Mouse (Mus musculus) liver, embryonic 11.5 days (tissue): ENCODE data around the gene Oasl1. TPM values are rescaled to one million over a fixed set of nuclear protein-coding genes. Genes with fewer than 3 reads are reported as not detected.
"Not testable (repeated sequence)": the region's sequence is repeated elsewhere in the genome, so short reads cannot be mapped to it uniquely, and the experiment has no call there.

Experiments
- ATAC-seq: fragments of 200-750 bp; cut with Nextera tagmentation; replicated peaks from 2 replicates; pipeline ENCODE4 v1.8.0; 2017; ENCODE audit warnings: moderate number of reproducible peaks, mild to moderate bottlenecking, moderate TSS enrichment, moderate library complexity; ENCODE audit not compliant: low FRiP score
- DNase-seq: peaks from one replicate; pipeline ENCODE4 v3.0.0-alpha.2; 2017; ENCODE audit warnings: low spot score
- H3K27ac ChIP-seq: fragments of 300-500 bp; sonication (generic); 2 replicates; pipeline ENCODE4 v1.5.1; 2014; ENCODE audit warnings: mild to moderate bottlenecking, low read depth, low read length, control low read depth
- H3K27me3 ChIP-seq: fragments of 300-500 bp; sonication (generic); replicated peaks from 2 replicates; pipeline ENCODE4 v1.6.1; 2014; ENCODE audit warnings: low read length, mixed read lengths; ENCODE audit not compliant: control insufficient read depth, insufficient read depth
- H3K36me3 ChIP-seq: fragments of 300-500 bp; sonication (generic); 2 replicates; pipeline ENCODE4 v1.6.1; 2014; ENCODE audit warnings: mild to moderate bottlenecking, low read length, moderate library complexity, mixed read lengths; ENCODE audit not compliant: control insufficient read depth, insufficient read depth
- H3K4me1 ChIP-seq: fragments of 300-500 bp; sonication (generic); replicated peaks from 2 replicates; pipeline ENCODE4 v1.6.1; 2014; ENCODE audit warnings: low read length, mixed read lengths; ENCODE audit not compliant: control insufficient read depth, insufficient read depth
- H3K4me2 ChIP-seq: fragments of 300-500 bp; sonication (generic); 2 replicates; pipeline ENCODE4 v1.6.1; 2014; ENCODE audit warnings: mild to moderate bottlenecking, control low read depth, moderate library complexity
- H3K4me3 ChIP-seq: fragments of 300-500 bp; sonication (generic); 2 replicates; pipeline ENCODE4 v1.5.1; 2014; ENCODE audit warnings: low read depth, low read length, control low read depth
- H3K9ac ChIP-seq: fragments of 300-500 bp; sonication (generic); 2 replicates; pipeline ENCODE4 v1.6.1; 2014; ENCODE audit warnings: low read depth, low read length, control low read depth
- H3K9me3 ChIP-seq: fragments of 300-500 bp; sonication (generic); 2 replicates; pipeline ENCODE4 v1.6.1; 2016; ENCODE audit warnings: low read length, inconsistent platforms, mixed read lengths; ENCODE audit not compliant: control insufficient read depth
- WGBS: fragments of 180-500 bp; shearing (Covaris S2); extraction: QIAGEN DNeasy Blood & Tissue Kit; methylation state at CpG from one replicate; pipeline ENCODE4 v1.1.7; 2014; 5-methylcytosine and 5-hydroxymethylcytosine counted together
- polyA plus RNA-seq: library from polyadenylated mRNA; unstranded; fragments of >200 nt; fragmentation: Nextera tagmentation; extraction: Ambion mirVana; gene quantifications from 2 replicates; pipeline ENCODE4 v1.2.1, GENCODE M21; 2014

Gene Oasl1
- polyA plus RNA-seq = 0.36 and 0.55 TPM in 2 replicates

DNA sequence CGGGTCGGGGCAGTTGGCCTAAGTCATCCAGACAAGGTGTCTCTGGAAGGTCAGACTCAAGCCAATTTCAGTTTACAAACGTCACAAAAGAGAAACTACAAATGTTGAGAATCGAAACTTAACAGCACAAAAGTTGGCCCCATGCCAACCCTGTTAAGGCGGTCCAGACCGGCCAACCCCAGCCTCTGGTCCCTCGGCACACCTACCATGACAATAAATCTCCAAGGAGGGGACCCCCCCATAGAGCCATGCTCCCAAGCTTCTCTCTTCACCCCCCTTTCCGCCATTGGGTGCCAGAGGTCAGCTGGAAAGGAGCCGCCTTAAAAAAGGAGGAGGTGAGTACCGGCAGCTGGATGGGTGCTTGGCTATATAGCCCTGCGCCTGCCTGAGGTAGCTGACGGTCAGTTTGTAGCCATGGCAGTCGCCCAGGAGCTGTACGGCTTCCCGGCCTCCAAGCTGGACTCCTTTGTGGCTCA, at the start of gene Oasl1:
Gene Oasl1 (plus strand): TSS at position 243 of the 476 bp plus-strand sequence.
- Histone ChIP-seq H3K9ac (no peak within 1 kb of the TSS), H3K4me2 (peak within 1 kb of the TSS; percentile 35), H3K4me3 (no peak within 1 kb of the TSS), H3K4me1 (peaks cover 5% of the 10 kb centered on the region; the same call in 1 of the 2 replicates), H3K9me3 (no peaks in the 10 kb centered on the region), H3K27me3 (no peaks in the 10 kb centered on the region), H3K36me3 (no peaks in the 10 kb centered on the region), H3K27ac (no peak within 1 kb of the TSS)
- 60% methylated on average over 15 of the region's 15 CpGs for WGBS
- DNase-seq (no peak), ATAC-seq (no peak)

DNA sequence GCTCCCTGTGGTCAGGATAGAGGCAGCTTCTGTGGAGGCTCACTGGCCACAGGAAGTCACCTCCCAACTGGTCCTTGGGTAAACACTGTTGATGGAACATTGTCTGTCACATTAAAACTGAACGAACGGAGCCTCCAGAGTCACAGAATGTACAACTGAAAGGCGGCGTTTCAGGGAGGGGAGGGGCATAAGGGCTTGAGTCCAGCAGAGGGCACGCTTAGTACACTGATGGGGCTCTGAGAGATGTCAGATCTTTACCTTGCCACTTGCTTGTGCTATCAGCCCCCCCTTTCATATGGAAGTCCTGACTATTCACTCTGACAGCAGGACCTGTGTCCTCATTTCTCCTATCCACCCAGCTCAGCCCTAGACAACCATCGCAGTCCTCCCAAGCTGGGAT, 47.2 kb upstream of the Oasl1 start:
- 54% methylated on average over 6 of the region's 6 CpGs for WGBS
- no peak for ATAC-seq
- Histone ChIP-seq H3K9ac (no peak overlapping the region), H3K36me3 (no peaks in the 10 kb centered on the region), H3K4me3 (0 out of 2 replicates have a peak overlapping the region, but pooled peaks have one; percentile 9), H3K27me3 (peaks cover 9% of the 10 kb centered on the region), H3K4me1 (0 out of 2 replicates have a peak, but pooled peaks cover 4% of the 10 kb centered on the region), H3K27ac (no peak overlapping the region), H3K9me3 (no peaks in the 10 kb centered on the region), H3K4me2 (no peak overlapping the region)
- no peak for DNase-seq

DNA sequence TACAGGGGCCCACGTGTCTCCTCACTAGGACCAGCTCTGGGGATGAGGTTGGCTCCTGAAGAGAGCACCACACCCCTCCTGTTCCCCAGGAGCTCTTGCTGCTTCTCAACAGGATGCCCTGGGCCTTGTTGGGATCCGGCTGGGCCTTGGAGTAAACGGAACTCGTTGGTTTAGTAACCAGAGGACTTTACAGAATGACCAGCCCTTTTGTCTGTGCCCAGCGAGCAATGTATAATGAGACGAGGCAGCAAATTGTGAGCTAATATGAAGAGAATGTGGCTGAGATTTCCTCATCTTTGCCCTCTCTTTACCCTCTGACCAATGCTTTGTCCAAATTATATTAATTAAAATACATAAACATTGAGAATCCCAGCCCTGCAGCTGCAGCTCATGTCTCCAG, 46.7 kb upstream of the Oasl1 start:
- Histone ChIP-seq H3K4me3 (no peak overlapping the region), H3K9ac (no peak overlapping the region), H3K27ac (no peak overlapping the region), H3K4me1 (0 out of 2 replicates have a peak, but pooled peaks cover 4% of the 10 kb centered on the region), H3K4me2 (no peak overlapping the region), H3K27me3 (peaks cover 9% of the 10 kb centered on the region), H3K36me3 (no peaks in the 10 kb centered on the region), H3K9me3 (no peaks in the 10 kb centered on the region)
- ATAC-seq (no peak), DNase-seq (no peak)
- 56% methylated on average over 6 of the region's 6 CpGs for WGBS

DNA sequence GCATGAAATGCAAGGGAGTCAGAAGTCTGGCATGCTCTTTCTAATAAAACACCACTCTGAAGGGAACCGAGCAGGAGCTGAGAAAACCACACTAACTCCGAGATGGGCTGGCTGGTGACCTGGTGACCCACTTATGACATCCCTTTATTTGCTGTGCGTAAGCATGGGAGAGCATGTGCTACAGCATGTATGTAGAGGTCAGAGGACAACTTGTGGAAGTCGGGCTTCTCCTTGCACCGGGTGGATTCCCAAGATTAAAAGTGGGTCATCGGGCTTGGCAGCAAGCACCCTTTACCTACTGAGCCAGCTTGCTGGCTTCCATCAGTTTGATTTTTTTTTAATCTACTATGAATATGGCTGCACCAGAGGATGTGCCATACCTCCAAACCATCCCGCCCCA, 45.6 kb upstream of the Oasl1 start:
- no peak overlapping the region for H3K27ac ChIP-seq
- ATAC-seq (no peak), DNase-seq (no peak)
- H3K36me3 ChIP-seq = no peaks in the 10 kb centered on the region
- no peaks in the 10 kb centered on the region for H3K9me3 ChIP-seq
- H3K9ac ChIP-seq = no peak overlapping the region
- no peak overlapping the region for H3K4me3 ChIP-seq
- no peak overlapping the region for H3K4me2 ChIP-seq
- 72% methylated on average over 7 of the region's 7 CpGs for WGBS
- H3K4me1 ChIP-seq = 0 out of 2 replicates have a peak, but pooled peaks cover 4% of the 10 kb centered on the region
- H3K27me3 ChIP-seq = peaks cover 9% of the 10 kb centered on the region

DNA sequence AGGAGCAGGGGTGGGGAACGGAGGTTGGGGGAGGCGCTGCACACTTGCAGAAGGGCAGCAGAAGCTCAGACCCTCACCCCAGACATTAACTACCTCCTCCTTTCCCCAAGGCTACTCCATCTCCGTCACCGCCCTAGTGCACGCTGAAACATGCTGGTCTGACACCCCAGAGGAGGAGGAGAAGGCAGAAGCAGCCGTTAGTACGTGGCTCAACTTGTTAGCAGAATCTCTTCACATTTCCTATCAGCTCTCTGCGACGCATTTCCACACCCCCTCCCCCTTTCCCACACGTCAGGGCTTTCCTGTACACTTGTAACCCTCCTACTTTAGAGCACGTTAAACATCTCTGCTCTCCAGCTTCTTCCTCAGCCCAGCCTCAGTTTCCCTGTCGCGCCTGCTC, 43.6 kb upstream of the Oasl1 start:
- Histone ChIP-seq H3K9me3 (no peaks in the 10 kb centered on the region), H3K4me1 (0 out of 2 replicates have a peak, but pooled peaks cover 4% of the 10 kb centered on the region), H3K9ac (no peak overlapping the region), H3K4me3 (no peak overlapping the region), H3K27ac (no peak overlapping the region), H3K27me3 (peaks cover 4% of the 10 kb centered on the region), H3K36me3 (no peaks in the 10 kb centered on the region), H3K4me2 (no peak overlapping the region)
- DNase-seq = no peak
- whole genome bisulfite sequencing = 40% methylated on average over 13 of the region's 13 CpGs
- ATAC-seq = no peak

DNA sequence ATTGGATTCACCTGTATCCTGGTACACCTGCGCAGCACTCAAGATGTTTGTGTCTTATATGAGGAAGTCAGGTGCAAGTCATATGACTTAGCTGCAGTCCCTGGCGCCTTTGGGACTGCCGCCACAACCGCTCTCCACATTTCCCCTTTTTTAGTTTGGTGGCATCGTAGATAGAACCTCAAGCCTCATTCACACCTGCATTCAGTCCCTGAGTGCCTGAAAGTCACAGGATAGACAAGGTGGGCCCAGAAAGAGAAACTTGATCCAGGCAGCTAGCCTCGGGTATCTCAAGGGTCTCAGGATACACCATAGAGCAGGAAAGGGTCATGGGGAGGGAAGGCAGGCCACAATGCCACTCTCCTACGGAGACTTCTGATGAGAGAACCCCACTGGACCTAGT, 40.7 kb upstream of the Oasl1 start:
- not testable (repeated sequence) for H3K9me3 ChIP-seq, H3K27ac ChIP-seq, H3K4me2 ChIP-seq, ATAC-seq, DNase-seq, H3K4me3 ChIP-seq, H3K4me1 ChIP-seq, H3K36me3 ChIP-seq, H3K9ac ChIP-seq, H3K27me3 ChIP-seq
- WGBS = 74% methylated on average over 6 of the region's 7 CpGs

DNA sequence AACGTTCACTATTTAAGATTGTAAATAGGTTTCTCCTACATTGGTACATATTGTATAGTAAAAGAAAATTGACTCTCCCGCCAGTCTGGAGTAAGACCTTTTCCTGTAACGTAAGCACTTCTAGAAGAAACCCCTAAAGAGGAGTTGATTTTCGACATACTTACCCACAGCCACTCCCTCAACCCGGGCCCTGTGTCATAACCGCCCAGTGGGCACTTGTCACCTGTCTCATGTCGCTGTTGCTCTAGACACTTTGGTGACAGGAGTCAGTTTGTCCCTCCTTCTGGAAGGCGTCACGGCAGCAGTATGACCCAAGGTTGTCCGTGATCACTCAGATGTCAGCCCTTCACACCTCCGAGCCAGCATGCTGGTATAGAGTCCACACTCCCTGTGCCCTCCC, 40.0 kb upstream of the Oasl1 start:
- Histone ChIP-seq H3K9ac (no peak overlapping the region), H3K36me3 (no peaks in the 10 kb centered on the region), H3K27me3 (peaks cover 4% of the 10 kb centered on the region), H3K4me1 (0 out of 2 replicates have a peak, but pooled peaks cover 3% of the 10 kb centered on the region), H3K4me3 (no peak overlapping the region), H3K27ac (no peak overlapping the region), H3K9me3 (no peaks in the 10 kb centered on the region), H3K4me2 (no peak overlapping the region)
- no peak for ATAC-seq
- WGBS = 82% methylated on average over 11 of the region's 11 CpGs
- no peak for DNase-seq

DNA sequence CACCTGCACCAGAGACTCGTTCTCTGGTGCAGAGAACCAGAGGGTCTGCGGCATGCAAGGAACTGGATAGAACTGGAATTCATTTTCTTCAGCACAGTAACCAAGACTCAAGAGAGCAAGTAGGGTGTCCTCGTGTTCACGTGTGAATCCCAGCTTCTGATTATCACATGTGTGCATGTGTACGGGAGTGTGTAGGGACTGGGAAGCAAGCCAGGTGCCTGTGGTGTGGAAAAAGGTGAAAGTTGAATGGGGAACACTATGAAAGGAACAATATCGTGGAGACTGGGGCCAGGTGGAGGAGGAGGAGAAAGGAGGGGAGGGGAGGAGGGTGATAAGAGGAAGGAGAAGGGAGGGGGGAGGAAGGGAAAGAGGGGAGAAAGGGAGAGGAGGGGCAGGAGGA, 36.2 kb upstream of the Oasl1 start:
- Histone ChIP-seq H3K4me3 (no peak overlapping the region), H3K4me2 (no peak overlapping the region), H3K36me3 (no peaks in the 10 kb centered on the region), H3K4me1 (no peaks in the 10 kb centered on the region), H3K27ac (no peak overlapping the region), H3K9ac (no peak overlapping the region), H3K27me3 (no peaks in the 10 kb centered on the region), H3K9me3 (no peaks in the 10 kb centered on the region)
- 75% methylated on average over 6 of the region's 6 CpGs for WGBS
- DNase-seq = no peak
- no peak for ATAC-seq

DNA sequence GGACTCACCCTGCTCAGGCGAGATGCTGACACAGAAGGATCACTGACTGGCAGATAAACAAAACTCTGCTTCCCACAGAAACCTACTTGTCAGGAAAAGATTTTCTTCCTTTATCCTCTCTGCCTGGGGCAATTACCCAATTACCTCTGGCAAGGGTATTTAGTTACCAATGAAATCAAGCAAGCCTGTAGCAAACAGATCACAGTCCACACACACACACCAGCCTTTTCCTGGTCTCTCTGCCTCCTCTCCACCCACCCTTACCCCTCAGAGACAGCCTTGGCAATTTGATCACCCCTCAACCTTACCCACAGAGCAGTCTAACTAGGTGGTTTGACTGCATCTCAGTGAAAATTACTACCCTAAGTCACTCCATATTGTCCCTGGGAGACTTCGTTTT, 34.0 kb upstream of the Oasl1 start:
- H3K27me3 ChIP-seq = no peaks in the 10 kb centered on the region
- WGBS = 73% methylated on average over 2 of the region's 2 CpGs
- ATAC-seq = no peak
- no peaks in the 10 kb centered on the region for H3K4me1 ChIP-seq
- H3K9ac ChIP-seq = no peak overlapping the region
- no peaks in the 10 kb centered on the region for H3K9me3 ChIP-seq
- H3K4me3 ChIP-seq = no peak overlapping the region
- H3K27ac ChIP-seq = no peak overlapping the region
- H3K4me2 ChIP-seq = no peak overlapping the region
- DNase-seq = no peak
- H3K36me3 ChIP-seq = no peaks in the 10 kb centered on the region
